Mouse (Mus musculus) forelimb bud, embryonic 11.5 days (tissue): ENCODE measurements around the gene Spata2.

Experiments used
- DNase-seq: peaks from one replicate; pipeline ENCODE4 v3.0.0-alpha.2; 2012; ENCODE audit warnings: low read depth, low spot score

Gene Spata2

DNA sequence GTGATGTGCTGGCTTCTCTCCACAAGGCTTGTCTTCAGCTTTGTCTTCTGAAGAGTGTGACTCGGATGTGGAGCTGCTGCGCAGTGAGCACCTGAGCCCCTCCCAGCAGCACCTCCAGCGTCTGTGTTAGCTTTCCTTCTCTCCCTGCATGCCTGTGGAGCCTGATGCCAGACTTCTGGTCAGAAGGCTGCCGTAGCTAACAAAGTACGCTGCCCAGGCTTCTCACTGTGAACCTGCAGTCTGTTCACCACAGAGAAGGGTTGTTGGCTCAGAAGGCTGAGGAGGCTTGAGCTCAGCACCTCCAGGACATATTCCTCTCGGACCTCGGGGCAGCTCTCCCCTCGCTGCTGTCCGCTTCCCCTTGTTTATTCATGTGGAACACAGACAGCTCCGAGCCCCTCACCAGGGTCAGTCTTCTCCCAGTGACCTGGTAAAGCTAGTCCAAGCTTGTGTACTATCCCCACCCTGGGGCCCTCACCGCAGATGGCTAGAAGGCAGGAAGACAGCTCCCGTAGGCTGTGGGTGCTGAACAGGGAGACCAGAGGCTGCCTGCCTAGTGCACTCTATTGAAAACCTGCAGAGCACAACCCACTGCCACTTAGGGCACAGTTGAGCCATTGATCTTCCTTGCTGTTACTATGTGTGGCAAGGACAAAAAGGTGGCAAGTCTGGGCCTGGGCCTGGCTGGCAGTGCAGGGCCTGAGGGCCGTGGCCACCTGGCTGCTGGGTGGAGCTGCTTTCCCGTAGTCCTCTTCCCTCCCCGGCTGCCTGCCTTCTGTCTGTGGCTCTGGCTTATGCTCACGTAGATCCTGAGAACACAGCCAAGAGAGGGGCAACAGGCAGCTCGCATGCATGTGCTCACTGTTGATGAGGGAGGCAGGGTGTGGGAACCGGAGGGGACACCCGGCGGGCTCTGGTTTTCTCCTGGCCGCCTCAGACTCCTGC, 43.1 kb downstream of the Spata2 start:
- no peak for DNase-seq

DNA sequence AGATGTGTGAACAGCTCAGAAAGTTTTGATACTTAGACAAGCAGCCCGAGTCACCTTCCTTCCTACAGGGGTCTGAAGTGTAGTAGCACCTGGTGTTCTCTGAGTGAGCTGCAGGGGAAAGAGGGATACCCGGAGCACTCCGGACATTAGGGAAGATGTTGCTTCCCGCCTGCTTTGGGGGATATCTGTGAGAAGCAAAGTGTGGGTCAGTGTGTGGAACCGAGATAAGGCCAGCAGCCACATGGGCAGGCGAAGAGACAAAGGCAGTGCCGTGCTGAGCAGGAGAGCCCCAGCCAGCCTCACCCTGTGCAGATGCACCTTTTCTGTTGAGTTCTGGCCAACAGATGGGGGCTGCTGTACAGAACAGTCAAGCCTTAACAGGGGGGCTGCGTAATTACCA, 45.1 kb downstream of the Spata2 start:
- no peak for DNase-seq

DNA sequence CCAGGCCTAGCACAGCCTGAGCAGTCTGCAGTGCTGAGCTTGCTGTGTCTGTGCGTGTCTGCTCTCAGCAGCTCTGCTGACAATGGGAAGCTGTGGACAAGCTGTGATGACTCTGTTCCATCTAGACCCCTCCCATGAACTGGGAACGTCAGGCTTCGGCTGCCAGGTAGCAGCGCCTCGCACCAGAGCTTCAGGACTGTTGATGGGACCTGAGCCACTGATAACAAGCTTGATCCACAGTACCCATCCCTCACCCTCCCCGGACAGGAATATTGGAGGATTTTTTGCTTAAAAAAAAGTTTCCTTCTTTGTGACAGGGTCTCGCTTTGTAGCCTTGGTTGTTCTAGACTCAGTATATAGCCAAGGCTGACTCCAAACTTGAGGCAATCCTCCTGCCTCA, 45.5 kb downstream of the Spata2 start:
- no peak for DNase-seq

DNA sequence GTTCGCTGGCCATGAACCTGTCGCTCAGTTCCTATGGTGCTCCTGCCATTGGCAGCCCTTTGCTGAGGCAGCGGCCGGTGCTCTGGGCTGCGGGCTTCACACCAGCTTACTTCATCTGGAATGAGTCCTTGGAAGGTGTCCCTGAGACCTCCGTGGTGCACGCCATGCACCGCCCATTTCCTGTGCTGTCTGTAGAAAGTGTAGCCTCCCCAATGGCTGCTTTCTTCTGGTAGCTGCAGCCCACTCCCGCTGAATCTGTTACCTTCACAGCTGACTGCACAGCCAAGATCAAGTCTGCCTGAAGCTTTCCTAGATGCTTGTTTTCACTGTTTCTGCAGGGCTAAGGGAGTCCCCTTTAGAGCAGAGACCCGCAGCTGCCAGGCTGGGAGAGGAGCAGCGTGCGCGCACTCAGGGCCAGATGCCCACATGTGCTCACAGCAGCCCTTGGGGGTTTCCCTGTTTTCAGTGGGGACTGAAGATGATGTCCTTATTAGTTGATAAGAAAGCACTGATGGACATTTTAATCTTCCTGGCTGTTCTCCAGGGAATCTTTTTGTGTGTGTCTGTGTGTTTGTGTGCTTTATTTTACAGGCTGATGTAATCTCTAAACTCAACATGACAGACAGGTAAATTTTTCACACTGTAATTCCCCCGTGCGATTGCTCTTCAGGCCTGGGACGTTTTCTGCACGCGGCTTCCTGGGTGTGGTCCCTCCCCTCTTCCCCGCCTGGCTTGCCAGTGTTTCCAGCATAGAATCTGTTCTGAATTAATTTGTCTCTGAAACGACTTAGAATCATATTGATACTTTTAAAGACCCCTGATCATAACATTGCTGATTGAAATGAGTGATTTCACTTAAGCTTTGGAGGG, 46.5 kb downstream of the Spata2 start:
- DNase-seq: no peak

DNA sequence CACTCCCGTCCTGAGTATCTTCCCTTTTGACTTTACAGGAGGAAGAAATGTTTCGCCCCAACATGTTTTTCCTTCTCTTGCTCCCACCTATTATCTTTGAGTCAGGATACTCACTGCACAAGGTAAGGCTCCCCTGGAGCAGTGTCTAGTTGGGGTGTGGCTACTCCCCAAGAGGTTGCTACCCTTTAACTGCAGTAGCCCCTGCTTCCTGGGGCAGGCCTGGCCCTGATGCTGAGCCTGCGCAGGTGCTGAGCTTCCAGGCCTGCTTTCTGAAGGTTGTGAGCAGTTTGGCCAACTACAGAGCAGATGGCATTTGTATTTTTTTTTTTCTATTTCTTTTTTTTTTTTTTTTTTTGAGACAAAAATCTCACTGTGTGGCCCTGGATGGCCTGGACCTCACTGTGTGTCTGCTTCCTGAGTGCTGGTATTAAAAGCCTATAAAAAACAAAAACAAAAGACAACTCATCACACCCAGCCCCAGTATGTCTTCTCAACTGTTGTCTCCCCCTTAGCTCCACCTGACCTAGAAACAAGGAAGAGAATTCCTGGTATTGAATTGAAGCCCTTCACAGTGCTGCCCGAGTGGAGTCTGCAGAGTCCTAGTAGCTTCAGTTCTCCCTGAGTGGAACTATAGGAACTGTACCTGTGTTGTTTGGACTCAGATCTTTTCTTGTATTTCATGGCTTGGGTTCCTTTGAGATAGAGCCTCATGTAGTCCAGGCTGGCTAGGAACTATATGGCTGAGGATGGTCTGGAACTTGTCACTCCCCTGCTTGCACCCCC, 49.1 kb downstream of the Spata2 start:
- no peak for DNase-seq

DNA sequence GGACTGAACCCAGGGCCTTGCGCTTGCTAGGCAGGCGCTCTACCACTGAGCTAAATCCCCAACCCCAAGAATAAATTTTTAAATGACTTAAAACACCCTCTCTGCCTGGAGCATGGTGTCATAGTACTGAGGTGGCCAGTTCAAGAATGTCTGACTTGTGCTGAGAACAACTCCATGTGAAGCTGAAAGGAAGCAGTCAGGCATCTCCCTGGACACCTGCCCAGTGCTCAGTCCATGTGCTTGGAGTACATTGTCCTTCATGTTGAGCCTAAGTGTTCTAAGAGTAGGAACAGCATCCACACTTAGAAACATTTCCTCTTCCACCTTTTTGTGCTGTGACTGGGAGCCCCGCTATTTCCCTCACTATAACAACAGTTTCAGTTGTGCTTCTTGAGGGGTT, 53.3 kb downstream of the Spata2 start:
- DNase-seq: no peak

DNA sequence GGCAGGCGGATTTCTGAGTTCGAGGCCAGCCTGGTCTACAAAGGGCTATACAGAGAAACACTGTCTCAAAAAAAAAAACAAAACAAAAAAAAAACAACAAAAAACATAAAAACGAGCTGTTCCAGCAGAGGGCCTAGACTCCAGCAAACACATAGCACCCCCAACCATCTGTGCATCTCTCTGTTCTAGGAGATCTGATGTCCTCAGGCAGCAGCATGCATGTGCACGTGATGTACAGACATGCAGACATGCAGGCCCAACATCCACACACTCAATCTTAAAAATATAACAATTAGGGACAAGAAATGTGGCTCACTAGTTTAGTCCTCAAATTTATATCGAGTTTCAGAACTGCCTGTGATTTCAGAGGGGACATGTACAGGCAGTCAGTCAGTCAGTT, 56.3 kb downstream of the Spata2 start:
- no peak for DNase-seq

DNA sequence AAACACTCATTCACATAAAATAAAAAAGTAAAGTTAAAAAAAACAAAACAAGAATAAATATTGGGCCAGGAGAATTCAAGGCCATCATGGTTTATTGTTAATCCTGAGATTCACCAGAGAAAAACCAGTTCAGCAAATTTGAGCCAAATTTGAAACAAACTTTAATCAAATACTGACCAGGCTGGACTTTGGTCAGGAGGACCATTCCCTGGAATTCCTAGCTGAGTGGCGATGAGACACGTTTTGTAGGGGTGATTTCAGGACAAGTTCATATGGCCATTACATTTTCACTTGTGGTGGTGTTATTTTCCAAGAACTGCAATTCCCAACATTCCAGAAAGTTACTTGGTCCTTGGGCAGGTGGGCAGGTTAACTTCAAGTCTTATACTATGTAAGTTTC, 57.1 kb downstream of the Spata2 start:
- DNase-seq: no peak

DNA sequence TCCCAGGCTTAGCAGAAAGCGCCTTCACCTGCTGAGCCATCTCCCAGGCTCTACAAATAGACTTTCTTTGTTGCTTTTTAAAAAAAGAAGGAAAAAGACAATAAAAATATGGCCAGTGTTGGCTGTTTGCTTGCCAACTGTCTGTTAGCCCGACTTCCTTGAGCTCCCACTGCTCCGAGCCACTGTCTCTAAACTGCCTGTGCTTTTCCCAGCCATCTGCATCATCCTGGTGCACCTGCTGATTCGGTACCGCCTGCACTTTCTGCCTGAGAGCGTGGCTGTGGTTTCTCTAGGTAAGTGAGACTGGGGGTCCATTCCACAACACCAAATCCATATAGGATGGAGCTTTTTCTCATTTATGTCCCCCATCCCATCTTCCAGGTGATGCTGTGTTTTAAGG, 58.1 kb downstream of the Spata2 start:
- DNase-seq: no peak

DNA sequence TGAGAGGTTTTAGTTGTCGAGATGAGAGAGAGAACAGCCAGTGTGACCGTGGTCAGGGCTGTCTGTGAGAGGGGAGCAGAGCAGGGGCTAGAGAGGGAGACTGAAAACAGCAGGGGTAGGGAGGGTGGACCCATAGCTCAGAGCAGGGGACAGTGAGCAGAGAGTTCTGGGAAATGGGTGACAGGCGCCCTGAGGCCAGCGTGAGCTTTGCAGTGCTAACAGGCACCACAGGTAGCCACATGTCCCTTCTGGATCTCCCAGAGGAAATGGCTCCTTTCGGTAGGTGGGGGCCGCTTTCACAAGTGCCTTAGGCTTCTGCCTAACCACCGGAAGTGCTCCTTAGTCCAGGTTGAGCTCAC, 61.3 kb downstream of the Spata2 start:
- DNase-seq: no peak
